Mouse (Mus musculus): ENCODE data around the gene Hhex.

DNA sequence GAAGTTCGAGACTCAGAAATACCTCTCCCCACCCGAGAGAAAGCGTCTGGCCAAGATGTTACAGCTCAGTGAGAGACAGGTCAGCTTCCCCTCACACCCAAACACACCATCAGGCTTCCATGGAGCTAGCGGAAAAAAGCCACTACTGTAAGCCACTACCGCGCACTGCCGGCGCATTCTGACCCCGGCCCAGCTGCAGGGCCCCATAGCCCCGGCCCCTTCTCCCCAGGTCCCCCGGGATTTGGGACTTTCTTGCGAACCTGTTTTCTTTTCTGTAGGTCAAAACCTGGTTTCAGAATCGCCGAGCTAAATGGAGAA lies 2.6 kb downstream of the Hhex start:
- TF ChIP-seq POLR2A (IDR thresholded peaks at IDR 0.05; ENCODE audit: insufficient read depth, low read length): no peak
- no peak for TF ChIP-seq EP300 (IDR thresholded peaks at IDR 0.05; ENCODE audit: insufficient read depth, low read depth, low read length)

All from ES-Bruce4 (cell line).